Mouse (Mus musculus) urinary bladder, adult 2 months (tissue): ENCODE results near the gene Dusp23. TPM values are rescaled to one million over a fixed set of nuclear protein-coding genes. Genes with fewer than 3 reads are reported as not detected.

Source experiments
- DNase-seq: peaks from one replicate; pipeline ENCODE4 v3.0.0; 2022; ENCODE audit warnings: low spot score
- polyA plus RNA-seq: library from polyadenylated mRNA; depleted of rRNA; stranded (reverse); fragments of >200 nt; gene quantifications from 2 replicates; pipeline ENCODE4 v1.2.3, GENCODE M21; 2012; rRNA removed

Gene Dusp23
- 18.2 and 20.3 TPM in 2 replicates for polyA plus RNA-seq

DNA sequence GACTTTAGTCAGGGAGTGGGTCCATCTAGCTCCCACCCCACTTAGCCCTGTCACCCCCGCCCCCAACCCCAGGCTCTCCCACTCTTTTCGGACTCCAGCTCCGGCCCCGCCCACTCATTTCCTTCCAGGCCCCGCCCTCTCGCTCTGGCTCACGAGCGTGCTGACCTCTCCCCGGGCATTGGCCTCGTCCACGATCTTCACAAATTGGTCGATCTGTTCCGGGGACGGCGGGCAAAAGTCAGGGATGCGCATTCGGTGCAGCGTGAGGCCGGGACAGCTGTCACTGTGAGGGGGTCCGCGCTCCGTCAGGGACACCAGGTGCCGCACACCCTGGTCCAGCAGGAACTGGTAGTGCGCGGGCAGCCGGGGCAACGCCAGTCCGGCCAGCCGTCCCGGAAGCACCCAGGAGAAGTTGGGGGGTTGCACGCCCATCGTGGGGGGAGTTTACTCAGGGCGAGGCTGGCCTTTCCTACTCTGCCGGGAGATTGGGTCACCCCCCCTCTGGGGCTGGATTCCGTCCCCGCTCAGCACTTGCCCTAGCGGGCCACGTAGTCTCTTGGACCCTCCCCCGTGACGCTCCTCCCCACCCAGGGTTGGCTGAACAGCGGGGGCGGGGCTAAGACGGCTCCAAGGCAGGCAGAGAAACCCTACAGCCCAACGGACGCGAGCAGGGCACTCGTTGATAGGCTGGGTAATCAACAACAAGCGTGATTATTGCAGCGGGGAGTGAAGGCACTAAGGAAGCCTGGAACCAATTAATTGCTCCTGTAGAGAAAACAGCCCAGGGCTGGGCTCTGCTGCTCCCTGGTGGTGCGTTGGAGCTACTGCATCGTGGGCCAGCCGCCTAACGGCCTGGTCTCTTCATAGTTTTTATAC lies at the start of gene Dusp23:
Gene Dusp23, minus strand, starts transcription at position 512 of the 876 bp plus-strand sequence.
- DNase-seq = peak; percentile 92

DNA sequence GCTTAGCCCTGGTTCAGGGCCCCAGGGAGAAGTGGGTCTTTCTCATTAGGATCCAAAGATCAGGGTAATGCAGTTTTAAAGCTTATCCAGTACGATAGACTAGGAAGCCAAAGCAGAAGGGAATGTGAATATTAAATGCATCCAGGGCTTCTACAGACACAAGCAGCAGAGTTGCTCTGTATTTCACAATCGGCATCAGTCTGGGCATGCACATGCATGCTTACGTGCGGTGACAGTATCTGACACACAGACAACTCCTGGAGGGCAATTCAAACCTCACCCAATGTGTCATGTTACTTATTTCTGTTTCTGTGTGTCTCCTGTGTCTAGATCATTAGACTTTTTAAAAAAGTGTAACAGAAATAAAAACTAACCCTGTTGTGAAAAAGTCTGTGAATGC lies 48.0 kb upstream of the Dusp23 start:
- no peak for DNase-seq

DNA sequence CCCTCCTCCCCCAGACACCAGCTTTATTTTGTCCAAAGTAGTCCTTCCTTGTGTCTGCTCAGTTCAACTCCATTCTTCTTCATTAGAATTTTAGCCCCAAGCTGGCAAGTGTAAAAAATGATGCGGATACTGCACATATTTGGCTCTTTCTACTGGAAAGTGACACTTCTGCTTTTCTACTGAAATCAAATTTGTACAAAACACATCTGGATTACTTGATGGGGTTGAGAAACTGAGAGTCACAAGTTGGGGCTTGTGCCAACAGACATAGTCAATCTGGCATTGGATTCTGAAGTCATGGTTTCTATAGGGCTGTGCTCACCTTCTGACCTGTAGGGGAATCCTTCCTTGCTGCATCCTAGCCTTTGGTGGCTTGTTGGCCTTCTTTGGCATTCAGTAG lies 38.0 kb upstream of the Dusp23 start:
- no peak for DNase-seq

DNA sequence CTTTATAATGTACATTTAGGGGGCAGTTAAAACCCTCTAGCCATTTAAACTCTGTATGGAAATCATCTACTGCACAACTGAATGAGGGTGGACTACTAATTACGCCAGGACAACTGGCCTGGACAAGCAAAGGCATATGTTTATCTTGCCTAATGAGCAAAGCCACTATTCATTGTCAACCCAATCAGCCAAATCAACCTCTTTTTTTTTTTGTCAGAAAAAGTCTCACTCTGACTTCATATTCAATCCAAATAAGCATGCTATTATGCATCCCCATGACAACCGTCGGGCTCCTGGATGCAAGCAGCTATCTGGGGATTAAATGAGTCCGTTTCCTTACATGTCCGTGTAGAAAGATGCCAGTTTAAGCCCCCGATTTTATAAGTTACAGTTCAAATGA lies 34.8 kb upstream of the Dusp23 start:
- no peak for DNase-seq

DNA sequence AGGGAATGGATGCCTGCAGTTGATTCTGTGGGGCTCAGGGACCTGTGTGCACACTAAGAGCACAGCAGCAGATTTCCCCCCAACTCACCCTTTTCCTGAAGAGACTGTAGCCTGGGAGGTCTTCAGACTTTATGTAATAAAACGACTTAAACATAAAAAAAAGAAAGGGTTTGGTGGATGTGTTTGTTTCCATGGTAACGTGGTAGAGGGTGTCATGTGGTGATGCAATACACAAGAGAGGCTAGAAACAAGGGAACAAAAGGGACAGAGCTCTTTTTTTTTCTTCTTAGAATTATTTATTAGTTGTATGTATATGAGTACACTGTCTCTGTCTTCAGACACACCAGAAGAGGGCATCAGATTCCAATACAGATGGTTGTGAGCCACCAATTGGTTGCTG lies 32.7 kb upstream of the Dusp23 start:
- no peak for DNase-seq

DNA sequence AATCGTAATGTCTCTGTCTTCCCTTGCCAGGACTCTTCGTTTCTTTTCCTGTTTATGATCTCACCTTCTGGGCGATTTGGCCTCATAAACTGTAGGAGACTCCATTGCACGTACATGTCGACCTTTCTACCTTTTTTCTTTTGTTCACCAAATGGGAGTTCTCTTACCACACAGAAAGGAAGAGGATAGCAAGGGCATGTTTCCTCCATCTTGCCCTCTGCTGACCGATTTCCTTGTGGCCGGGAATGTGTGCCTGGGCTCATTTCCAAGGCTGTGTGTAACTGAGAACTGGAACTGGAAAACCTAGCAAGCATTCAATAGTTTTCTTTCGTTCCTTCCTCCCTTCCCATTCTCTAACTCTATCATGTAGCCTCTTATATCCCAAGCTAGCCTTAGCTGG lies 26.9 kb upstream of the Dusp23 start:
- DNase-seq = no peak

DNA sequence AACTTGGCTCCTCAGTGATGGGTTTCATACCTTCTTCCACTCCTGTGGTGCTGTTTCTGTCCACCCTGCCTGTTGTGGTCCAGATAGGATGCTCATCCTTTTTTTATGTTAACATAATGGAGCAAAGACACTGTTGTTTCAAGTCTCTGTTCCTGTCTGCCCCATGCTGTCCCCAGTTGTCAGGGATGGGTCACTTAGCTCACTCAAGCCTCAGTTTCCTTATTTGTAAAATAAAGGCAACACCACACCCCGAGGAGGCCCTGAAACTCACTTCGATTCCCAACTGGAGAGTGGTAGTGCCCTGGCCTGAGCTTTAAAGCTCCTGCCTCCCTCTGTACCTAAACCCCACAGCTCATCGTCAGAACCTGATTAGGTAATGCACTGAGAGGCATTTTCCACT lies 24.5 kb upstream of the Dusp23 start:
- DNase-seq = no peak

DNA sequence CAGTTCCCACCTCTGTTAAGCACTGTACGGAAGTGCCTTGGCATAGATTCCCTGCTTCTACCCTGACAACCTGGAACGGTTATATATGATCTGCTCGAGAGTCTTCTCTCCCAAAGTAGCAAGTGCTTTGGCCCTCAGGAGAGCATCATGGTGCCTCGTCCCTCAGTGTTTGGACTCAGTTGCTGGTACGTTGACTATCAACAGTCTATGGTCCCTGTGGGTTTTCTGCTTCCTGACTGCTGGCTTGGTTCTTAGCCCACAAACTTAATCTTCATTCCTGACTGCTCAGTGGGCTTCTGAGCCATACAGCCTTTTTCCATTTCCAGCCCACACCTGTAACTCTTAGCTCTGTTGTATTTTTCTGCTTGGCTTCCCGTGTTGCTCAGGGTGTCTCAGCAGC lies 21.1 kb upstream of the Dusp23 start:
- DNase-seq = no peak

DNA sequence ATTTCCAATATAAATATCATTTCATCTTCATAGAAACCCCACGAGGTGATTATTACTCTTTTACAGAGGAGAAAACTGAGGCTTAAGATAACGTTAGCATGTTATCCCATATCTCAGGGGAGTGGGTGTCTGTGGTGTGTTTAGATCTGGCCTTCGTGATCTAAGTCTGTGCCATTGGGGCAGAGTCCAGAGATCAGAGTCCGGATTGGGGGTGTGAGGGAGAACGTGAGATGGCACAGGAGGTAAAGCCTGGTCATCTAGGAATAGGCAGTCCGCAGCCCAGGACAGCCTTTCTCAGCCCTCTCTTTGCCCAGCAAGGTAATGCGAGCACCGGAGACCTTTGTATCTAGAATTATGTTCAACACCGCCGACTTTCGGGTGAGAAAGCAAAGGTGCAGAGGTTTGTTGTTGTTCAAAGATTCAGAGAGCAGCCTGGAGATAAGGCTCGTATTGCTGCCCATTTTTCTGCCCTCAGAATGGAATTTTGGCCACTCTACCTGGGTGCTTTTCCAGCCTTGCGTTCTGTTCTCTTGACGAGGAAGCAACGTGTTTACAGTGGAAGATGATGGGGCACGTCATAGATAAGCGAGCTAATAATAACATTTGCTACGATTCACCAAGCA lies 19.4 kb upstream of the Dusp23 start:
- no peak for DNase-seq

DNA sequence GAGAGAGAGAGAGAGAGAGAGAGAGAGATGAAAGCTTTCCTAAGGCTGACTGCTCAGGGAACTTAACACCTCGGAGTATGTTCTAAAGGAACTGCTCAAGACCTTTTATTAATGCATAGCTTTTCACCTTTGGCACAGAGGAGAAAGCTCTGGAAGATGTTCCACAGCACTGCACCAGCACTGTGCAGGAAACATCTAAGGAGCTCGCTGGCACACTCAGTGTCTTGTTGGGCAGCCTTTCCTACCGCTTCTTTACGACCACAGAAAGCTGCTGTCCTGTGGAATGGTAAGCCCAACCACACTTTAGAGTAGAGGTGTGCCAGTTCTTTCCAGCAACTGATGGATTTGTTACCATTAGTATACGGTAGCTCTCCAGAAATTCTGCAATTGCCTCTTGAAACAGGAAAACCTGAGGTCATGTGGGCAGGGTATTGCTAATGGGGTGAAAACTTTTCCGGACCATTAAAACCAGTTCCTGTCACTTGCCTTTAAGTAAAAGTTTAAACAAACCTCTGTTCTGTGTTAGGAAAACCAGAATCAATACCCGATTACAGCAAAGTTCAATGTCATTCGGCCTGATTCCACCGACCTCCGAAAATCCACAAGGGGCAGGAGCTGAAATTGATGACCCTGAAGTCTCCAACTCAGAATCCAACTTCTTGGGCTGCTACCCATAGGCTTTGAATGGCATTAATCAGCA lies 18.7 kb upstream of the Dusp23 start:
- DNase-seq = no peak

DNA sequence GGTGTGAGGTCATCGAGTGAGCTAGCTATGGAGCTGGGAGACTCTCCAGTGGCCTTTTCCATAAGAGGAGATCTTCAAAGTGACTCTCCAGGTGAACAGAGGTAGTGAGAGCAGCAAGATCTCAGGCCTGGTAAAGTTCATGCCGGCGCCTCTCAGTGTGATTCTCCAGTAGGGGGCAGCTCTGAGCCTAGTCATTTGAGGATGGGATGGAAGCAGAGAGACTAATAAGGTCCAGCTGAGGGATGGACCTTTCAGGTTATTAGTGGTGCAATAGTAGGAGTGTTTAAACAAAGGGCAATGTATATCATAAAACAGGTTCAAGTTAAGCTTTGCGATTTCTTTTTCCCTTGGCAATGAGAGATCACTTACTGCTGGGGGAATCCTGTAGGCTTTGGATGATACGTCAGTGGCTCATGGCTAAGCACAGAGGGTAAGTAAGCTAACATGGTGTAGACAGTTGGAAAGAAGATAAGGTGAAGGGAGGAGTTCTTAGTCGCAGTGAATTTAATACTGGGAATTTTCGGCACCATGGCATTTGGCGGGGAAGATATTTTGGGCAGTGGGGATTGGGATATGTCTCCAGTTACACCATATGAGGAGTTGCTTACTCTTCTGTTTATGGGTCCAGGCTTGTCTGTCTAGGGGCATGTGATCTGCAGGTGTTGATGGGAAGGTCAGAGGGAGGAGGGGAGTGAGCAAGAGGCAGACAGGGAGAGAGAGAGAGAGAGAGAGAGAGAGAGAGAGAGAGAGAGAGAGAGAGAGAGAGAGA lies 17.9 kb upstream of the Dusp23 start:
- no peak for DNase-seq

DNA sequence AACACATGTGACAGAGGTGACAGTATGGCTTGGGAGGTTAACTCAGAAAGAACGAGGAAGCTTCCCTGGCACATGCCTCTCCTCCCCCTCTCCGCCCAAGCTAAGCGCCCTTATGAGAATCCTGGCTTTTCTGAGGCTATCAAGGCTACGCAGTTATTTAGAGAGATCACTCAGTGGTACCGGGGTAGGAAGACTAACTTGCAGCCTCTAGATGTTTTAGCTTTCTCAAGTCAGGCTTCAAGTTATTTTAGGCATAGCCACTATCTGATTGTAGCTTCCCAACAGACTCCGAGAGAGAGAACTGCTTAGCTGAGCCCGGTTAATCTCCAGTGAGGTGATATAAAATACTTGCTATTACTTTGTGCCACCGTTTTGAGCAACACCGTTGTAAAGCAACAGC lies 16.6 kb upstream of the Dusp23 start:
- DNase-seq = no peak

DNA sequence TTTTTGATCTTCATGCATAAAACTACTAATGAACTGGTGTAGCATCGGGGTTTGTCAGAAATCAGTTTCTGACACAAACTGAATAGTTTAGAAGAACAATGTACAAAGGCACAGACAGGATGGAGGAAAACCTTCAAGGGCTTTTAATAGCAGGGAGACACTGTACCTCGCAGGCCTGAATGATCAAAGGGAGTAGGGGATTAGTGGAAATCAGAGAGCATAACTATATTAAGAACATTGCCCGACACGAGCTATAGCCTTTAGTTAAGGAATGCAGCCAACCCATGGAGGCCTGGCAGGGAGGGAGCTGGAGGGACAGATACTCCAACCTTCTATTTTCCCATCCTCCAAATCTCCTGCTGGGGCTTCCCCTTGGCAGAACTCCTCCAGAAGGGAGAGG lies 14.5 kb upstream of the Dusp23 start:
- DNase-seq = no peak

DNA sequence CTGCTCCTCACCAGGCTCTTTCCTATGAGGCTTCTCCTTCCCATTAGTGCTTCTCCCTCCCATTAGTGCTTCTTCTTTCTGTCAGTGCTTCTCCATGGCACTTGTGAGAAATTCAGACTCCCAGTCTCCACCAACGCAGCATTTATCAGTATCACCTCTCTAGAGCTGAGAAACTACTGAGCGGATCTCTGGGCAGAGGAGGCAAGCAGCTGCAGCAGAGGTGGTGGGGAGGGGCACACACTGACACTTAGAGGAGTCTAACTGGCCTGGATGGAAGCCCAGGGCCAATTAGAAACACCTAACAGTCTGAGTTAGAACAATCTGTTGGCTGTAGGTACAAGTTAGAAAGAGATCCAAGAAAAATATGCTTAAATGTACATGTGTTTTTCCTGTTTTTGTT lies 6.0 kb upstream of the Dusp23 start:
- DNase-seq = no peak

DNA sequence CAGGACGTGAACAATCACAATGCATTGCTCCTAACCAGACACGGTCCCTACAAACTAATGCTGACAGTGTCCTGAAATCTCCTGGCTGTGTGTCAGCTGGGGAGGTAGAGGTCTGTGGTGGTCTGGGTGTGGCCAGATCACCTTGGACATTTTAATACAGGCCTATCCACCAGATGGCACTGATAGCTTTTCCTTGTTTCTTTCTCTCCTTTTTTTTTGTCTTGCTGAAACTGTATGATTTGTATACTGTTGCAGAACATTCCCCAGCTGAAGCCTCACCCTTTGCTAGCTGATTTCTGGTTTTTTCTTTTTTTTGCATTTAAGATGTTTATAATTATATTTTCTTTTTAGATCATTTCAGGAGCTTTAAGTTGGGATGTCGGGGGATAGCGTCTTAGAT lies 5.0 kb upstream of the Dusp23 start:
- no peak for DNase-seq

DNA sequence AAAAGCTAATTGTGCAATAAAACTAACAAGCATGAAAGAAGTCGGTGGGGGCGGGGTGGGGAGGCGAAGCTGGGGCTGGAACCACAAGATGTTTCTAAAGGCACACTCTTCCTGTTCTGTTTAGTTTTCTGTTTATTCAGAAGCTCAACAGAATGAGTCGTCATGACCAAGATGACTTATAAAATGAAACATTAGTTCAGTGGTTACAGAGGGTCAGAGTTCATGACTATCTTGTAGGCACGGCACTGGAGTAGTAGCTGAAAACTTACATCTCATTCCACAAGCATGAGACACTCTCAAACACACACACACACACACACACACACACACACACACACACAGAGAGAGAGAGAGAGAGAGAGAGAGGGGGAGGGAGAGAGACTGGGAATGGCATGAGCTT lies 3.5 kb upstream of the Dusp23 start:
- DNase-seq = no peak

DNA sequence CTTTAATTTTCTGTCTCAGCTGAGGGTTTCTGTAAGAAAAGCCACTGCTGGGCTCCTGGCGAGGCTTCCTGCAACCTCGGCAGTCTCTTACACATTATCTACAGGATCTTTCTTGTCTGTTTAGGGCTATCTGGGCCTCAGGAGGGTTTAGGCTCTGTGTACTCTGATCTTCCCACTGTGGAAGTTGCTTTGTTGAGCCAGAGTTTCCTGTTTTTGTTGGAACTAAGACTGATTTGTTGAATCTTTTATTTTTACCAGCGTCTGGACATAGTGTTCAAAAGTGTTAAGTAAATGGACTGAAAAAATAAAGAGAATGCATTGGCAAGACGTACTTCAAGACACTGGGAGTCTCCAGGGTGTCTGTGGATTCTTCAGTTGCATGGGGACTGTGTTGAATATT lies 2.5 kb upstream of the Dusp23 start:
- no peak for DNase-seq

DNA sequence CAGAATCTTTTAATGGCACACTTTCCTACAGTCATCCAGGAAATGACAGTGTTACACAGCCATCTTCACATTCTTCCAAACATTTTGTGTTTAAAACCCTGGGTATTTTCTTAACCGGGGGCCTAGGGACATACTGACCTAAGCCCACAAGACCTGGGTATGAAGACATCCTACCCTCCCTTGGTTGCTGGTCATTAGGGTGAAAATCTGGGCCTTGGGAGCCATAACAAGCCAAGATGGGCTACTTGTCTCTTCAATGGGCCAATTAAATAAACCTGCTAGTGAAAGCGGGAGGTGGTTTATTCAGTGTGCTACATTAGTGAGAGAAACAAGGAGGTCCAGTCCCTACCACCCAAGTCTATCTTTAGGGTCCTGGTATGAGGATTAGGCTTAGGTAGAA lies 1.4 kb upstream of the Dusp23 start:
- DNase-seq = no peak

DNA sequence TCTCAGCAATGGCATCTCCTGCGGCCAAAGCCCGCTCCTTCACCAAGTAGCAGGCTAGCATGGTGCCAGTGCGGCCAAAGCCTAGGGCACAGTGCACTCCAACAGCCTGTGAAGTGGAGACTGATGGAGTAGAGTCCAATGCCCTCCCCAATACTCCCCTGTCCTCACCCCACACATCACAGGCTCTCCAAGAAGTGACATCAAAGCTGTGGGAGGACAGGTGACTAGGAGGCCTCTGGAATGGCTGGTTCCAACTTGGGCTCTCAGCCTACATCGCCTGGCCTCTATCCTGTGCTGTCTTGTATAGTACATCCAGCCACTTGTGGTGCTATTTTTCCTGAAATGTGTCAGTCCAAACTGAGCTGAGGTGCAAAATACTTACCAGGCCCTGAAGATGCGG lies 1.0 kb downstream of the Dusp23 start:
- no peak for DNase-seq

DNA sequence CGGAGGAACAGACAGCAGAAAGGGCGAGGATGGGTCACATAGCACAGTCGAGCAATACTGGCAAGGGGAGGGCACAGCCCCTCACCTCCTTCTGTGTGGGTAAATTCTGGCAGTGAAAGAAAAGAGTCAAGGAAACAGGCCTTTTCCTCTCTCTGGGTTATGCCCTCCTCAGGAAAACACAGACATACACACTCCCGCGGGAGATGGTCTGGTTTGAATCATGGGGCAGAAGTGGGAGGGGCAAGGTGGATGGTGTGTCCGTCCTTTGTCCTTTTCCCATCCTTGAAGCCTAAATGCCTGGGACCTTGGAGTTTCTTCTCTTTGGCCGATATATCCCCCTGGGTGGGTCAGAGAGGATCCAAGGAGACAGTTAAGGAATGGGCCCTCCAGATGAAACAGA lies 2.9 kb downstream of the Dusp23 start:
- DNase-seq = no peak

DNA sequence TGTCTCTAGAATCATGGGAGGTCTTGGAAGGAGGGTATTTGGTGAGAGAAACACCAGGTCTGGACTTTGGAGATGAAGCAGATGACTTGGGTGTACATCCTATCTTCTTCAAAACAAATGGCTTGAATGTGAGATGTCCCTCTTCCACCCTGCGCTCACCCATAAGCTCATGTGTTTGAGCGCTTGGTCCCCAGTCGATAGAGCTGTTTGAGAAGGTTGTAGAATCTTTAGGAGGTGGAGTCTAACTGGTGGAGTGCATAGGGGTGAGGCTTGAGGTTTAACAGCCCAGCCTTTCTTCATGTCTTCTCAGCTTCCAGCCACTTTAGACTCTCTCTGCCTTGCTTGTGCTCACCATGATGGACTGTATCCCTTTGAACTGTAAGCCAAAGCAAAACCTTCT lies 6.5 kb downstream of the Dusp23 start:
- no peak for DNase-seq

DNA sequence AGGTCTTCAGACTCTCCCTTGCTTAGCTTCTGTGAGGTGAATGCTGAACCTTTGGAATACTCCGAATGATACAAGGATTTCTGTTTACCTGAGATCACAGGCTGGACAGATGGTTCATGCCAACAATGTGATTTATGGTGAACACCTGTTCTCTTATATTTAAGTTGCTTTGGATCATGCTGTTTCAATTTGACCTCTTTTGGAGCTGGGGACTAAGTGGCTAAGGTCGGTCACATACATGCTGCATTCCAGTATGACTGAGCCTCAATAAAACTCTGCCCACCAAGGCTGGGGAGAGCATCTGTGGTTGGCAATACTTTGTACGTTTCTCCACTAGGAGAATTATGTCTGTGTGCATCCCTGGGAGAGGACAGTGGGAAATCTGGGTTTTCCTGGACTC lies 8.7 kb downstream of the Dusp23 start:
- DNase-seq = no peak
